Mouse (Mus musculus) hindbrain, embryonic 13.5 days (tissue): ENCODE results near the gene Ankfy1. TPM values are rescaled to one million over a fixed set of nuclear protein-coding genes. Genes with fewer than 3 reads are reported as not detected.

ENCODE experiments used
- ATAC-seq: fragments of 200-750 bp; cut with Nextera tagmentation; 2 replicates; pipeline ENCODE4 v1.8.0; 2017; ENCODE audit warnings: moderate TSS enrichment; ENCODE audit not compliant: low FRiP score
- H3K27ac ChIP-seq: fragments of 300-500 bp; sonication (generic); 2 replicates; pipeline ENCODE4 v1.5.1; 2015; ENCODE audit warnings: inconsistent platforms, mild to moderate bottlenecking, moderate library complexity
- H3K27me3 ChIP-seq: fragments of 300-500 bp; sonication (generic); 2 replicates; pipeline ENCODE4 v1.6.1; 2015; ENCODE audit warnings: mild to moderate bottlenecking, inconsistent platforms
- H3K36me3 ChIP-seq: fragments of 300-500 bp; sonication (generic); 2 replicates; pipeline ENCODE4 v1.6.1; 2015; ENCODE audit warnings: mild to moderate bottlenecking, inconsistent platforms
- H3K4me1 ChIP-seq: fragments of 300-500 bp; sonication (generic); replicated peaks from 2 replicates; pipeline ENCODE4 v1.6.1; 2015; ENCODE audit warnings: inconsistent platforms
- H3K4me2 ChIP-seq: fragments of 300-500 bp; sonication (generic); 2 replicates; pipeline ENCODE4 v1.6.1; 2015; ENCODE audit warnings: inconsistent platforms, mild to moderate bottlenecking, moderate library complexity
- H3K4me3 ChIP-seq: fragments of 300-500 bp; sonication (generic); 2 replicates; pipeline ENCODE4 v1.5.1; 2015; ENCODE audit warnings: mild to moderate bottlenecking, inconsistent platforms
- H3K9ac ChIP-seq: fragments of 300-500 bp; sonication (generic); 2 replicates; pipeline ENCODE4 v1.6.1; 2015; ENCODE audit warnings: mild to moderate bottlenecking, inconsistent platforms
- H3K9me3 ChIP-seq: fragments of 300-500 bp; sonication (generic); 2 replicates; pipeline ENCODE4 v1.6.1; 2016; ENCODE audit warnings: inconsistent platforms
- WGBS: fragments of 180-500 bp; shearing (Covaris S2); methylation state at CpG from one replicate; pipeline ENCODE4 v1.1.7; 2015; 5-methylcytosine and 5-hydroxymethylcytosine counted together
- polyA plus RNA-seq: library from polyadenylated mRNA; unstranded; fragments of >200 nt; fragmentation: Nextera tagmentation; extraction: Ambion mirVana; gene quantifications from 2 replicates; pipeline ENCODE4 v1.2.1, GENCODE M21; 2015

Gene Ankfy1
- polyA plus RNA-seq = 22.7 and 24.9 TPM in 2 replicates

GRCm38 (mm10) chr11:72689551-72690510 lies at the start of gene Ankfy1:
TSS of gene Ankfy1 (plus strand) at chr11:72690006.
- Histone ChIP-seq H3K9me3 (no peaks in the 10 kb centered on the region), H3K4me3 (peak within 1 kb of the TSS; percentile 69), H3K4me1 (peaks cover 38% of the 10 kb centered on the region), H3K36me3 (peaks cover 13% of the 10 kb centered on the region), H3K9ac (peak within 1 kb of the TSS; percentile 88), H3K27ac (peak within 1 kb of the TSS; percentile 94), H3K27me3 (no peaks in the 10 kb centered on the region), H3K4me2 (peak within 1 kb of the TSS; percentile 87)
- peak; percentile 97 for ATAC-seq
- under 1% methylated on average over 56 of the region's 56 CpGs for WGBS

GRCm38 (mm10) chr11:72642730-72643129 lies 47.1 kb upstream of the Ankfy1 start:
- H3K9me3 ChIP-seq = no peaks in the 10 kb centered on the region
- H3K4me2 ChIP-seq = no peak overlapping the region
- no peak overlapping the region for H3K27ac ChIP-seq
- H3K4me1 ChIP-seq = no peaks in the 10 kb centered on the region
- no peak overlapping the region for H3K4me3 ChIP-seq
- H3K9ac ChIP-seq = no peak overlapping the region
- no peaks in the 10 kb centered on the region for H3K36me3 ChIP-seq
- no peak for ATAC-seq
- H3K27me3 ChIP-seq = no peaks in the 10 kb centered on the region
- WGBS = 17% methylated on average over 4 of the region's 4 CpGs

- Histone ChIP-seq H3K36me3 (no peaks in the 10 kb centered on the region), H3K4me1 (no peaks in the 10 kb centered on the region), H3K27ac (no peak overlapping the region), H3K9ac (no peak overlapping the region), H3K4me3 (no peak overlapping the region), H3K9me3 (no peaks in the 10 kb centered on the region), H3K27me3 (no peaks in the 10 kb centered on the region), H3K4me2 (no peak overlapping the region)
- ATAC-seq = no peak
- WGBS = 93% methylated on average over 5 of the region's 5 CpGs
These were observed 44.4 kb upstream of the Ankfy1 start for GRCm38 (mm10) chr11:72645386-72645785.

GRCm38 (mm10) chr11:72650347-72650746 lies 39.5 kb upstream of the Ankfy1 start:
- H3K4me1 ChIP-seq = no peaks in the 10 kb centered on the region
- no peak overlapping the region for H3K4me3 ChIP-seq
- no peak overlapping the region for H3K9ac ChIP-seq
- no peaks in the 10 kb centered on the region for H3K36me3 ChIP-seq
- 88% methylated on average over 2 of the region's 2 CpGs for WGBS
- no peak overlapping the region; the same call in 1 of the 2 replicates for H3K27ac ChIP-seq
- no peak overlapping the region for H3K4me2 ChIP-seq
- H3K9me3 ChIP-seq = no peaks in the 10 kb centered on the region
- no peaks in the 10 kb centered on the region for H3K27me3 ChIP-seq
- no peak for ATAC-seq

GRCm38 (mm10) chr11:72659918-72660317 lies 29.9 kb upstream of the Ankfy1 start:
- Histone ChIP-seq H3K36me3 (no peaks in the 10 kb centered on the region), H3K9ac (no peak overlapping the region), H3K27ac (no peak overlapping the region), H3K9me3 (no peaks in the 10 kb centered on the region), H3K4me1 (no peaks in the 10 kb centered on the region), H3K27me3 (no peaks in the 10 kb centered on the region), H3K4me2 (no peak overlapping the region), H3K4me3 (no peak overlapping the region)
- no peak for ATAC-seq

GRCm38 (mm10) chr11:72660359-72660758 lies 29.4 kb upstream of the Ankfy1 start:
- no peak for ATAC-seq
- Histone ChIP-seq H3K4me2 (no peak overlapping the region), H3K9ac (no peak overlapping the region), H3K27ac (no peak overlapping the region), H3K36me3 (no peaks in the 10 kb centered on the region), H3K4me3 (no peak overlapping the region), H3K4me1 (no peaks in the 10 kb centered on the region), H3K9me3 (no peaks in the 10 kb centered on the region), H3K27me3 (no peaks in the 10 kb centered on the region)
- WGBS = 92% methylated on average over 1 of the region's 1 CpGs

GRCm38 (mm10) chr11:72664641-72665040 lies 25.2 kb upstream of the Ankfy1 start:
- no peaks in the 10 kb centered on the region for H3K4me1 ChIP-seq
- no peak overlapping the region for H3K4me3 ChIP-seq
- no peak overlapping the region for H3K4me2 ChIP-seq
- H3K9me3 ChIP-seq = no peaks in the 10 kb centered on the region
- H3K9ac ChIP-seq = no peak overlapping the region
- peaks cover 5% of the 10 kb centered on the region for H3K36me3 ChIP-seq
- no peaks in the 10 kb centered on the region for H3K27me3 ChIP-seq
- WGBS = 96% methylated on average over 4 of the region's 4 CpGs
- no peak for ATAC-seq
- H3K27ac ChIP-seq = no peak overlapping the region

GRCm38 (mm10) chr11:72670634-72671033 lies 19.2 kb upstream of the Ankfy1 start:
- no peak overlapping the region for H3K4me3 ChIP-seq
- H3K9me3 ChIP-seq = no peaks in the 10 kb centered on the region
- H3K9ac ChIP-seq = no peak overlapping the region
- peaks cover 8% of the 10 kb centered on the region for H3K36me3 ChIP-seq
- H3K4me2 ChIP-seq = no peak overlapping the region
- H3K27ac ChIP-seq = no peak overlapping the region
- no peaks in the 10 kb centered on the region for H3K27me3 ChIP-seq
- no peaks in the 10 kb centered on the region for H3K4me1 ChIP-seq
- no peak for ATAC-seq

GRCm38 (mm10) chr11:72671294-72671988 lies 18.4 kb upstream of the Ankfy1 start:
- 88% methylated on average over 6 of the region's 6 CpGs for WGBS
- Histone ChIP-seq H3K4me2 (no peak overlapping the region), H3K9me3 (no peaks in the 10 kb centered on the region), H3K36me3 (peaks cover 8% of the 10 kb centered on the region), H3K4me3 (no peak overlapping the region), H3K4me1 (no peaks in the 10 kb centered on the region), H3K27ac (no peak overlapping the region), H3K9ac (no peak overlapping the region), H3K27me3 (no peaks in the 10 kb centered on the region)
- ATAC-seq = no peak

GRCm38 (mm10) chr11:72672438-72672837 lies 17.4 kb upstream of the Ankfy1 start:
- Histone ChIP-seq H3K9me3 (no peaks in the 10 kb centered on the region), H3K36me3 (peaks cover 8% of the 10 kb centered on the region), H3K27me3 (no peaks in the 10 kb centered on the region), H3K4me2 (no peak overlapping the region), H3K4me1 (no peaks in the 10 kb centered on the region), H3K27ac (no peak overlapping the region), H3K4me3 (no peak overlapping the region), H3K9ac (no peak overlapping the region)
- ATAC-seq = no peak
- WGBS = 88% methylated on average over 1 of the region's 1 CpGs

- ATAC-seq = no peak
- Histone ChIP-seq H3K27ac (no peak overlapping the region), H3K27me3 (no peaks in the 10 kb centered on the region), H3K36me3 (0 out of 2 replicates have a peak, but pooled peaks cover 2% of the 10 kb centered on the region), H3K9ac (no peak overlapping the region), H3K4me1 (no peaks in the 10 kb centered on the region), H3K9me3 (no peaks in the 10 kb centered on the region), H3K4me3 (no peak overlapping the region), H3K4me2 (no peak overlapping the region)
- 82% methylated on average over 2 of the region's 2 CpGs for WGBS
These were observed 14.5 kb upstream of the Ankfy1 start for GRCm38 (mm10) chr11:72675280-72675679.

GRCm38 (mm10) chr11:72680726-72681125 lies 9.1 kb upstream of the Ankfy1 start:
- Histone ChIP-seq H3K4me2 (no peak overlapping the region), H3K9ac (no peak overlapping the region), H3K27ac (no peak overlapping the region), H3K27me3 (no peaks in the 10 kb centered on the region), H3K4me1 (no peaks in the 10 kb centered on the region), H3K4me3 (no peak overlapping the region), H3K9me3 (no peaks in the 10 kb centered on the region), H3K36me3 (peaks cover 18% of the 10 kb centered on the region)
- no peak for ATAC-seq
